Mouse (Mus musculus): ENCODE measurements at regions not wholly inside any gene's neighbourhood (a gene's known extent, or its start where the extent isn't known, plus 50 kb on each side); places are given as distances from the start of the nearest gene placed in this dataset.

GRCm38 (mm10) chr1:128695936-128696335 lies 103.8 kb upstream of the Cxcr4 start:
- Histone ChIP-seq H3K27ac (ENCODE audit: insufficient read depth, low read depth, low read length) (no peak overlapping the region), H3K4me1 (ENCODE audit: control insufficient read depth, insufficient read depth, low read length) (no peaks in the 10 kb centered on the region), H3K4me3 (ENCODE audit: insufficient read depth, low read depth, low read length) (no peak overlapping the region)
- 79% methylated on average over 2 of the region's 2 CpGs for WGBS
- TF ChIP-seq POLR2A (IDR thresholded peaks at IDR 0.05; ENCODE audit: insufficient read depth, low read depth, low read length) (no peak), CTCF (IDR thresholded peaks at IDR 0.05; ENCODE audit: insufficient read depth, low read depth, low read length) (no peak)

- TF ChIP-seq POLR2A (IDR thresholded peaks at IDR 0.05; ENCODE audit: insufficient read depth, low read depth, low read length) (no peak), CTCF (IDR thresholded peaks at IDR 0.05; ENCODE audit: insufficient read depth, low read depth, low read length) (no peak)
- Histone ChIP-seq H3K4me1 (ENCODE audit: control insufficient read depth, insufficient read depth, low read length) (no peaks in the 10 kb centered on the region), H3K27ac (ENCODE audit: insufficient read depth, low read depth, low read length) (no peak overlapping the region), H3K4me3 (ENCODE audit: insufficient read depth, low read depth, low read length) (no peak overlapping the region)
Measured at GRCm38 (mm10) chr1:128692799-128693198, 100.7 kb upstream of the Cxcr4 start.

- TF ChIP-seq CTCF (IDR thresholded peaks at IDR 0.05; ENCODE audit: insufficient read depth, low read depth, low read length): no peak
- TF ChIP-seq POLR2A (IDR thresholded peaks at IDR 0.05; ENCODE audit: insufficient read depth, low read depth, low read length): no peak
- H3K27ac ChIP-seq (ENCODE audit: insufficient read depth, low read depth, low read length): no peak overlapping the region
- 40% methylated on average over 8 of the region's 8 CpGs for WGBS
- peaks cover 3% of the 10 kb centered on the region for H3K4me1 ChIP-seq (ENCODE audit: control insufficient read depth, insufficient read depth, low read length)
- no peak overlapping the region for H3K4me3 ChIP-seq (ENCODE audit: insufficient read depth, low read depth, low read length)
Measured at GRCm38 (mm10) chr1:128692313-128692712, 100.2 kb upstream of the Cxcr4 start.

- Histone ChIP-seq H3K4me3 (ENCODE audit: insufficient read depth, low read depth, low read length) (no peak overlapping the region), H3K4me1 (ENCODE audit: control insufficient read depth, insufficient read depth, low read length) (peaks cover 7% of the 10 kb centered on the region), H3K27ac (ENCODE audit: insufficient read depth, low read depth, low read length) (no peak overlapping the region)
- WGBS: 55% methylated on average over 9 of the region's 9 CpGs
- TF ChIP-seq CTCF (IDR thresholded peaks at IDR 0.05; ENCODE audit: insufficient read depth, low read depth, low read length) (no peak), POLR2A (IDR thresholded peaks at IDR 0.05; ENCODE audit: insufficient read depth, low read depth, low read length) (no peak)
Measured at GRCm38 (mm10) chr1:128687236-128687927, 95.3 kb upstream of the Cxcr4 start.

GRCm38 (mm10) chr1:128685467-128686137 lies 93.5 kb upstream of the Cxcr4 start:
- WGBS: 66% methylated on average over 8 of the region's 8 CpGs
- H3K27ac ChIP-seq (ENCODE audit: insufficient read depth, low read depth, low read length): no peak overlapping the region
- H3K4me1 ChIP-seq (ENCODE audit: control insufficient read depth, insufficient read depth, low read length): peaks cover 7% of the 10 kb centered on the region
- H3K4me3 ChIP-seq (ENCODE audit: insufficient read depth, low read depth, low read length): no peak overlapping the region
- TF ChIP-seq CTCF (IDR thresholded peaks at IDR 0.05; ENCODE audit: insufficient read depth, low read depth, low read length): no peak
- no peak for TF ChIP-seq POLR2A (IDR thresholded peaks at IDR 0.05; ENCODE audit: insufficient read depth, low read depth, low read length)

- Histone ChIP-seq H3K27ac (ENCODE audit: insufficient read depth, low read depth, low read length) (no peak overlapping the region), H3K4me3 (ENCODE audit: insufficient read depth, low read depth, low read length) (no peak overlapping the region), H3K4me1 (ENCODE audit: control insufficient read depth, insufficient read depth, low read length) (peaks cover 7% of the 10 kb centered on the region)
- 19% methylated on average over 8 of the region's 8 CpGs for whole genome bisulfite sequencing
- no peak for TF ChIP-seq POLR2A (IDR thresholded peaks at IDR 0.05; ENCODE audit: insufficient read depth, low read depth, low read length)
- TF ChIP-seq CTCF (IDR thresholded peaks at IDR 0.05; ENCODE audit: insufficient read depth, low read depth, low read length): no peak
Measured at GRCm38 (mm10) chr1:128682942-128683341, 90.8 kb upstream of the Cxcr4 start.

- Histone ChIP-seq H3K4me1 (ENCODE audit: control insufficient read depth, insufficient read depth, low read length) (0 out of 2 replicates have a peak, but pooled peaks cover 2% of the 10 kb centered on the region), H3K4me3 (ENCODE audit: insufficient read depth, low read depth, low read length) (no peak overlapping the region), H3K27ac (ENCODE audit: insufficient read depth, low read depth, low read length) (no peak overlapping the region)
- no peak for TF ChIP-seq POLR2A (IDR thresholded peaks at IDR 0.05; ENCODE audit: insufficient read depth, low read depth, low read length)
- TF ChIP-seq CTCF (IDR thresholded peaks at IDR 0.05; ENCODE audit: insufficient read depth, low read depth, low read length): no peak
- WGBS: 94% methylated on average over 4 of the region's 4 CpGs
Measured at GRCm38 (mm10) chr1:128681261-128681660, 89.2 kb upstream of the Cxcr4 start.

- no peak overlapping the region for H3K27ac ChIP-seq (ENCODE audit: insufficient read depth, low read depth, low read length)
- no peak overlapping the region for H3K4me3 ChIP-seq (ENCODE audit: insufficient read depth, low read depth, low read length)
- WGBS: 89% methylated on average over 3 of the region's 3 CpGs
- TF ChIP-seq CTCF (IDR thresholded peaks at IDR 0.05; ENCODE audit: insufficient read depth, low read depth, low read length) (no peak), POLR2A (IDR thresholded peaks at IDR 0.05; ENCODE audit: insufficient read depth, low read depth, low read length) (no peak)
- H3K4me1 ChIP-seq (ENCODE audit: control insufficient read depth, insufficient read depth, low read length): 0 out of 2 replicates have a peak, but pooled peaks cover 2% of the 10 kb centered on the region
Measured at GRCm38 (mm10) chr1:128680538-128680937, 88.4 kb upstream of the Cxcr4 start.

- H3K4me3 ChIP-seq (ENCODE audit: insufficient read depth, low read depth, low read length): no peak overlapping the region
- TF ChIP-seq CTCF (IDR thresholded peaks at IDR 0.05; ENCODE audit: insufficient read depth, low read depth, low read length) (no peak), POLR2A (IDR thresholded peaks at IDR 0.05; ENCODE audit: insufficient read depth, low read depth, low read length) (no peak)
- no peak overlapping the region for H3K27ac ChIP-seq (ENCODE audit: insufficient read depth, low read depth, low read length)
- WGBS: 93% methylated on average over 5 of the region's 5 CpGs
- H3K4me1 ChIP-seq (ENCODE audit: control insufficient read depth, insufficient read depth, low read length): 0 out of 2 replicates have a peak, but pooled peaks cover 2% of the 10 kb centered on the region
Measured at GRCm38 (mm10) chr1:128680012-128680411, 87.9 kb upstream of the Cxcr4 start.
